Mouse (Mus musculus): ENCODE measurements around the gene Adarb2. TPM values are rescaled to one million over a fixed set of nuclear protein-coding genes. Genes with fewer than 3 reads are reported as not detected.

Gene Adarb2
- polyA plus RNA-seq, 1 experiment, result not detected

- no peak overlapping the region for H3K27ac ChIP-seq (ENCODE audit: insufficient read depth, low read depth, low read length)
- TF ChIP-seq CTCF (IDR thresholded peaks at IDR 0.05; ENCODE audit: insufficient read depth, low read depth, low read length), result no peak
- no peak for TF ChIP-seq POLR2A (IDR thresholded peaks at IDR 0.05; ENCODE audit: insufficient read depth, low read depth, low read length)
- WGBS, result 95% methylated on average over 2 of the region's 2 CpGs
Measured at GRCm38 (mm10) chr13:8805931-8806330, 603.3 kb downstream of the Adarb2 start.

More at GRCm38 (mm10) chr13:8805931-8806330, 603.3 kb downstream of the Adarb2 start:
- no peaks in the 10 kb centered on the region for H3K4me1 ChIP-seq (ENCODE audit: control insufficient read depth, insufficient read depth, low read length)
- H3K4me3 ChIP-seq (ENCODE audit: insufficient read depth, low read depth, low read length), result no peak overlapping the region

Data from olfactory bulb, adult 2 months (tissue).